Mouse (Mus musculus) heart, embryonic 16.5 days (tissue): Measurements from ENCODE around the gene Tlr5. TPM values are rescaled to one million over a fixed set of nuclear protein-coding genes. Genes with fewer than 3 reads are reported as not detected.

Experiments used
- ATAC-seq: fragments of 200-750 bp; cut with Nextera tagmentation; replicated peaks from 2 replicates; pipeline ENCODE4 v1.8.0; 2017; ENCODE audit warnings: moderate number of reproducible peaks; ENCODE audit not compliant: insufficient read depth, low FRiP score; ENCODE audit errors: extremely low read depth
- H3K27ac ChIP-seq: fragments of 300-500 bp; sonication (generic); 2 replicates; pipeline ENCODE4 v1.5.1; 2014; ENCODE audit warnings: mild to moderate bottlenecking, low read length, control low read depth, moderate library complexity
- H3K27me3 ChIP-seq: fragments of 300-500 bp; sonication (generic); 2 replicates; pipeline ENCODE4 v1.6.1; 2014; ENCODE audit warnings: low read length, mixed read lengths; ENCODE audit not compliant: control insufficient read depth, insufficient read depth
- H3K36me3 ChIP-seq: fragments of 300-500 bp; sonication (generic); 2 replicates; pipeline ENCODE4 v1.6.1; 2014; ENCODE audit not compliant: control insufficient read depth, insufficient read depth
- H3K4me1 ChIP-seq: fragments of 300-500 bp; sonication (generic); 2 replicates; pipeline ENCODE4 v1.6.1; 2014; ENCODE audit warnings: low read length, mixed read lengths; ENCODE audit not compliant: control insufficient read depth, insufficient read depth
- H3K4me2 ChIP-seq: fragments of 300-500 bp; sonication (generic); 2 replicates; pipeline ENCODE4 v1.6.1; 2014; ENCODE audit warnings: low read depth, mild to moderate bottlenecking, control low read depth, low read length
- H3K4me3 ChIP-seq: fragments of 300-500 bp; sonication (generic); 2 replicates; pipeline ENCODE4 v1.5.1; 2014; ENCODE audit warnings: mild to moderate bottlenecking, control low read depth, low read length
- H3K9ac ChIP-seq: fragments of 300-500 bp; sonication (generic); 2 replicates; pipeline ENCODE4 v1.6.1; 2014; ENCODE audit warnings: low read length, control low read depth
- H3K9me3 ChIP-seq: fragments of 300-500 bp; sonication (generic); replicated peaks from 2 replicates; pipeline ENCODE4 v1.6.1; 2016; ENCODE audit warnings: low read length; ENCODE audit not compliant: control insufficient read depth
- WGBS: fragments of 180-500 bp; shearing (Covaris S2); extraction: QIAGEN DNeasy Blood & Tissue Kit; methylation state at CpG from one replicate; pipeline ENCODE4 v1.1.7; 2014; 5-methylcytosine and 5-hydroxymethylcytosine counted together
- polyA plus RNA-seq: library from polyadenylated mRNA; unstranded; fragments of >200 nt; fragmentation: Nextera tagmentation; extraction: Ambion mirVana; gene quantifications from 2 replicates; pipeline ENCODE4 v1.2.1, GENCODE M21; 2015

Tlr5 gene
- polyA plus RNA-seq, 1 experiment from 2014 or later, result 1.7 TPM

- 53% methylated on average over 6 of the region's 6 CpGs for WGBS
- no peaks in the 10 kb centered on the region for H3K36me3 ChIP-seq
- peaks cover 7% of the 10 kb centered on the region; the same call in 1 of the 2 replicates for H3K4me1 ChIP-seq
- ATAC-seq, result no peak
- H3K4me3 ChIP-seq, result no peak overlapping the region
- H3K27ac ChIP-seq, result no peak overlapping the region
- H3K4me2 ChIP-seq, result no peak overlapping the region
- H3K27me3 ChIP-seq, result no peaks in the 10 kb centered on the region
- no peaks in the 10 kb centered on the region for H3K9me3 ChIP-seq
- no peak overlapping the region for H3K9ac ChIP-seq
These were observed 26.1 kb downstream of the Tlr5 start for GRCm38 (mm10) chr1:182980702-182981101.

GRCm38 (mm10) chr1:182982995-182983394, 28.4 kb downstream of the Tlr5 start:
- H3K9ac ChIP-seq, result peak overlapping the region; percentile 76
- no peaks in the 10 kb centered on the region for H3K9me3 ChIP-seq
- peak overlapping the region; percentile 79 for H3K27ac ChIP-seq
- WGBS, result under 1% methylated on average over 13 of the region's 15 CpGs
- H3K27me3 ChIP-seq, result no peaks in the 10 kb centered on the region
- peaks cover 16% of the 10 kb centered on the region for H3K4me1 ChIP-seq
- H3K4me3 ChIP-seq, result peak overlapping the region; percentile 48
- peak; percentile 96 for ATAC-seq
- no peaks in the 10 kb centered on the region for H3K36me3 ChIP-seq
- peak overlapping the region; percentile 78 for H3K4me2 ChIP-seq

GRCm38 (mm10) chr1:182983496-182984127, 29.0 kb downstream of the Tlr5 start:
- Histone ChIP-seq H3K4me3 (peak overlapping the region; percentile 48), H3K9ac (peak overlapping the region; percentile 76), H3K4me2 (peak overlapping the region; percentile 78), H3K4me1 (peaks cover 16% of the 10 kb centered on the region), H3K27me3 (no peaks in the 10 kb centered on the region), H3K27ac (peak overlapping the region; percentile 79), H3K36me3 (no peaks in the 10 kb centered on the region), H3K9me3 (no peaks in the 10 kb centered on the region)
- 35% methylated on average over 14 of the region's 14 CpGs for WGBS
- 0 out of 2 replicates have a peak, but pooled peaks have one; percentile 10 for ATAC-seq

- Histone ChIP-seq H3K4me2 (peak overlapping the region; percentile 28), H3K9ac (peak overlapping the region; percentile 20; the same call in 1 of the 2 replicates), H3K27ac (peak overlapping the region; percentile 82), H3K4me1 (peaks cover 18% of the 10 kb centered on the region), H3K36me3 (no peaks in the 10 kb centered on the region), H3K9me3 (no peaks in the 10 kb centered on the region), H3K4me3 (no peak overlapping the region), H3K27me3 (no peaks in the 10 kb centered on the region)
- 24% methylated on average over 13 of the region's 13 CpGs for WGBS
- ATAC-seq, result no peak
These were observed 31.7 kb downstream of the Tlr5 start for GRCm38 (mm10) chr1:182986243-182986642.

- ATAC-seq, result no peak
- peak overlapping the region; percentile 28 for H3K4me2 ChIP-seq
- peak overlapping the region; percentile 82 for H3K27ac ChIP-seq
- no peak overlapping the region for H3K4me3 ChIP-seq
- peak overlapping the region; percentile 20; the same call in 1 of the 2 replicates for H3K9ac ChIP-seq
- no peaks in the 10 kb centered on the region for H3K27me3 ChIP-seq
- peaks cover 19% of the 10 kb centered on the region for H3K4me1 ChIP-seq
- WGBS, result 67% methylated on average over 11 of the region's 11 CpGs
- H3K36me3 ChIP-seq, result no peaks in the 10 kb centered on the region
- H3K9me3 ChIP-seq, result no peaks in the 10 kb centered on the region
These were observed 32.2 kb downstream of the Tlr5 start for GRCm38 (mm10) chr1:182986750-182987149.

- no peak for ATAC-seq
- Histone ChIP-seq H3K9ac (no peak overlapping the region), H3K4me2 (no peak overlapping the region), H3K4me3 (no peak overlapping the region), H3K27me3 (no peaks in the 10 kb centered on the region), H3K27ac (no peak overlapping the region), H3K9me3 (no peaks in the 10 kb centered on the region), H3K4me1 (peaks cover 19% of the 10 kb centered on the region), H3K36me3 (no peaks in the 10 kb centered on the region)
- WGBS, result 80% methylated on average over 13 of the region's 13 CpGs
These were observed 33.2 kb downstream of the Tlr5 start for GRCm38 (mm10) chr1:182987801-182988200.

- no peak overlapping the region for H3K4me3 ChIP-seq
- ATAC-seq, result no peak
These were observed 34.1 kb downstream of the Tlr5 start for GRCm38 (mm10) chr1:182988646-182989045.

GRCm38 (mm10) chr1:182990092-182990762, 35.6 kb downstream of the Tlr5 start:
- H3K27me3 ChIP-seq, result no peaks in the 10 kb centered on the region

More at GRCm38 (mm10) chr1:182988646-182989045, 34.1 kb downstream of the Tlr5 start:
- Histone ChIP-seq H3K27me3 (no peaks in the 10 kb centered on the region), H3K27ac (no peak overlapping the region), H3K36me3 (no peaks in the 10 kb centered on the region), H3K4me2 (no peak overlapping the region), H3K9ac (no peak overlapping the region), H3K9me3 (no peaks in the 10 kb centered on the region), H3K4me1 (peaks cover 14% of the 10 kb centered on the region)
- WGBS, result 65% methylated on average over 3 of the region's 3 CpGs

More at GRCm38 (mm10) chr1:182990092-182990762, 35.6 kb downstream of the Tlr5 start:
- Histone ChIP-seq H3K4me2 (no peak overlapping the region), H3K4me1 (peaks cover 12% of the 10 kb centered on the region), H3K27ac (no peak overlapping the region), H3K9me3 (no peaks in the 10 kb centered on the region), H3K36me3 (no peaks in the 10 kb centered on the region), H3K4me3 (no peak overlapping the region), H3K9ac (no peak overlapping the region)
- WGBS, result 64% methylated on average over 14 of the region's 14 CpGs
- no peak for ATAC-seq
